Mouse (Mus musculus): ENCODE results near the gene Dnajb6.

DNA sequence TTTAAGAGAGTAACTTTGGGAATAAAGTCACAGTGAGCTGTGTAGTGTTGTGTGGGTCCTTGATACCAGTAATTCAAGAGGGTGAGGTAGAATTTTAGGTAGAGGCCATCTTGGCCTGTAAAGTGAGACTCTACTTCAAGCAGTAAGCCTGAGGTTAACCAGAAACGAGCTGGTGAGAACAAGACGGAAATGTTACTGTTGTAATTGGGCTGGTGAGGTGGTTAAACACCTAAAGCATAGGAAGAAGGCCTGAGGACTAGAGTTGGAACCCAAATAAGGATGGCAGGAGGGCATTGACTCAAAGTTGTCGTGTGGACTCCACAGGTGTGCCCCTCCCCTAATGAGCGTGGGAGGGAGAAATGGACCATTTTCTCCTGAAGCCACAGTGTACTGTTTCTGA is 2.6 kb downstream of the Dnajb6 start:
- TF ChIP-seq CTCF (conservative IDR thresholded peaks at IDR 0.05; ENCODE audit: insufficient read depth, insufficient read length, low read depth, low read length), result no peak
- no peak for TF ChIP-seq POLR2A (IDR thresholded peaks at IDR 0.05; ENCODE audit: low read depth, low read length)
